Mouse (Mus musculus) heart, embryonic 15.5 days (tissue): ENCODE measurements at regions not wholly inside any gene's neighbourhood (a gene's known extent, or its start where the extent isn't known, plus 50 kb on each side); places are given as distances from the start of the nearest gene placed in this dataset.

ENCODE experiments used
- ATAC-seq: fragments of 200-750 bp; cut with Nextera tagmentation; replicated peaks from 2 replicates; pipeline ENCODE4 v1.8.0; 2017; ENCODE audit warnings: low read depth, moderate TSS enrichment; ENCODE audit not compliant: insufficient number of reproducible peaks, insufficient read depth, low FRiP score
- H3K27ac ChIP-seq: fragments of 300-500 bp; sonication (generic); 2 replicates; pipeline ENCODE4 v1.5.1; 2015; ENCODE audit warnings: mild to moderate bottlenecking, inconsistent platforms
- H3K27me3 ChIP-seq: fragments of 300-500 bp; sonication (generic); 2 replicates; pipeline ENCODE4 v1.6.1; 2015; ENCODE audit warnings: inconsistent platforms
- H3K36me3 ChIP-seq: fragments of 300-500 bp; sonication (generic); 2 replicates; pipeline ENCODE4 v1.6.1; 2015; ENCODE audit warnings: mild to moderate bottlenecking, inconsistent platforms
- H3K4me1 ChIP-seq: fragments of 300-500 bp; sonication (generic); replicated peaks from 2 replicates; pipeline ENCODE4 v1.6.1; 2015; ENCODE audit warnings: inconsistent platforms
- H3K4me2 ChIP-seq: fragments of 300-500 bp; sonication (generic); 2 replicates; pipeline ENCODE4 v1.6.1; 2015; ENCODE audit warnings: inconsistent platforms, mild to moderate bottlenecking, moderate library complexity
- H3K4me3 ChIP-seq: fragments of 300-500 bp; sonication (generic); 2 replicates; pipeline ENCODE4 v1.5.1; 2015; ENCODE audit warnings: mild to moderate bottlenecking, inconsistent platforms
- H3K9ac ChIP-seq: fragments of 300-500 bp; sonication (generic); 2 replicates; pipeline ENCODE4 v1.6.1; 2015; ENCODE audit warnings: mild to moderate bottlenecking, inconsistent platforms
- H3K9me3 ChIP-seq: fragments of 300-500 bp; sonication (generic); replicated peaks from 2 replicates; pipeline ENCODE4 v1.6.1; 2016; ENCODE audit warnings: inconsistent platforms
- WGBS: fragments of 180-500 bp; shearing (Covaris S2); methylation state at CpG from one replicate; pipeline ENCODE4 v1.1.7; 2015; ENCODE audit warnings: mixed read lengths; 5-methylcytosine and 5-hydroxymethylcytosine counted together

GRCm38 (mm10) chr14:24755426-24756117 is 268.6 kb downstream of the Rps24 start:
- Histone ChIP-seq H3K4me2 (no peak overlapping the region), H3K9ac (no peak overlapping the region), H3K4me3 (no peak overlapping the region), H3K27ac (no peak overlapping the region), H3K9me3 (no peaks in the 10 kb centered on the region), H3K36me3 (no peaks in the 10 kb centered on the region), H3K4me1 (peaks cover 21% of the 10 kb centered on the region), H3K27me3 (no peaks in the 10 kb centered on the region)
- 69% methylated on average over 12 of the region's 12 CpGs for WGBS
- ATAC-seq, result no peak

- no peak overlapping the region for H3K4me3 ChIP-seq
- H3K4me1 ChIP-seq, result peaks cover 10% of the 10 kb centered on the region
- no peaks in the 10 kb centered on the region for H3K9me3 ChIP-seq
- ATAC-seq, result no peak
- H3K36me3 ChIP-seq, result no peaks in the 10 kb centered on the region
- no peak overlapping the region for H3K9ac ChIP-seq
- H3K27ac ChIP-seq, result peak overlapping the region; percentile 67
- no peaks in the 10 kb centered on the region for H3K27me3 ChIP-seq
- 62% methylated on average over 1 of the region's 1 CpGs for WGBS
- no peak overlapping the region for H3K4me2 ChIP-seq
Observed at GRCm38 (mm10) chr14:24757302-24757701, 270.4 kb downstream of the Rps24 start.

- H3K9me3 ChIP-seq, result no peaks in the 10 kb centered on the region
- no peak overlapping the region for H3K4me2 ChIP-seq
- H3K4me1 ChIP-seq, result peaks cover 10% of the 10 kb centered on the region
- H3K27ac ChIP-seq, result peak overlapping the region; percentile 67
- H3K9ac ChIP-seq, result no peak overlapping the region
- H3K36me3 ChIP-seq, result no peaks in the 10 kb centered on the region
- ATAC-seq, result peak; percentile 68
- H3K27me3 ChIP-seq, result no peaks in the 10 kb centered on the region
- H3K4me3 ChIP-seq, result no peak overlapping the region
- WGBS, result 33% methylated on average over 1 of the region's 1 CpGs
Observed at GRCm38 (mm10) chr14:24757843-24758242, 270.9 kb downstream of the Rps24 start.

- Histone ChIP-seq H3K27ac (no peak overlapping the region), H3K36me3 (no peaks in the 10 kb centered on the region), H3K27me3 (no peaks in the 10 kb centered on the region), H3K4me3 (no peak overlapping the region), H3K9me3 (no peaks in the 10 kb centered on the region), H3K4me2 (no peak overlapping the region), H3K9ac (no peak overlapping the region), H3K4me1 (peaks cover 10% of the 10 kb centered on the region)
- WGBS, result 66% methylated on average over 1 of the region's 1 CpGs
- no peak for ATAC-seq
Observed at GRCm38 (mm10) chr14:24760926-24761325, 274.0 kb downstream of the Rps24 start.

- Histone ChIP-seq H3K4me2 (no peak overlapping the region), H3K27ac (no peak overlapping the region), H3K27me3 (no peaks in the 10 kb centered on the region), H3K9ac (no peak overlapping the region), H3K4me1 (peaks cover 7% of the 10 kb centered on the region), H3K36me3 (no peaks in the 10 kb centered on the region), H3K9me3 (no peaks in the 10 kb centered on the region), H3K4me3 (no peak overlapping the region)
- WGBS, result 21% methylated on average over 7 of the region's 7 CpGs
- no peak for ATAC-seq
Observed at GRCm38 (mm10) chr14:24762468-24763274, 275.7 kb downstream of the Rps24 start.

GRCm38 (mm10) chr14:24763275-24763812 is 276.4 kb downstream of the Rps24 start:
- Histone ChIP-seq H3K4me3 (no peak overlapping the region), H3K27me3 (no peaks in the 10 kb centered on the region), H3K4me2 (no peak overlapping the region), H3K4me1 (peaks cover under 1% of the 10 kb centered on the region; the same call in 1 of the 2 replicates), H3K9me3 (no peaks in the 10 kb centered on the region), H3K9ac (no peak overlapping the region), H3K27ac (no peak overlapping the region), H3K36me3 (no peaks in the 10 kb centered on the region)
- ATAC-seq, result no peak
- 52% methylated on average over 9 of the region's 9 CpGs for WGBS

- 51% methylated on average over 7 of the region's 7 CpGs for WGBS
- no peaks in the 10 kb centered on the region for H3K27me3 ChIP-seq
- no peaks in the 10 kb centered on the region for H3K4me1 ChIP-seq
Observed at GRCm38 (mm10) chr14:24763845-24764244, 276.9 kb downstream of the Rps24 start.

GRCm38 (mm10) chr14:24766260-24766659 is 279.3 kb downstream of the Rps24 start:
- Histone ChIP-seq H3K4me1 (peaks cover 6% of the 10 kb centered on the region; the same call in 1 of the 2 replicates), H3K4me2 (no peak overlapping the region), H3K27ac (no peak overlapping the region), H3K9me3 (no peaks in the 10 kb centered on the region), H3K27me3 (no peaks in the 10 kb centered on the region), H3K4me3 (no peak overlapping the region), H3K36me3 (no peaks in the 10 kb centered on the region), H3K9ac (no peak overlapping the region)
- 70% methylated on average over 3 of the region's 3 CpGs for WGBS
- no peak for ATAC-seq

More at GRCm38 (mm10) chr14:24763845-24764244, 276.9 kb downstream of the Rps24 start:
- no peak overlapping the region for H3K9ac ChIP-seq
- no peak for ATAC-seq
- no peaks in the 10 kb centered on the region for H3K9me3 ChIP-seq
- no peak overlapping the region for H3K4me3 ChIP-seq
- no peak overlapping the region for H3K4me2 ChIP-seq
- no peaks in the 10 kb centered on the region for H3K36me3 ChIP-seq
- H3K27ac ChIP-seq, result no peak overlapping the region

- no peak overlapping the region for H3K4me2 ChIP-seq
- H3K27ac ChIP-seq, result no peak overlapping the region
- no peaks in the 10 kb centered on the region for H3K36me3 ChIP-seq
- 67% methylated on average over 2 of the region's 2 CpGs for WGBS
- no peak for ATAC-seq
- no peaks in the 10 kb centered on the region for H3K27me3 ChIP-seq
- no peak overlapping the region for H3K4me3 ChIP-seq
- H3K9ac ChIP-seq, result no peak overlapping the region
- H3K4me1 ChIP-seq, result peaks cover 6% of the 10 kb centered on the region; the same call in 1 of the 2 replicates
- H3K9me3 ChIP-seq, result no peaks in the 10 kb centered on the region
Observed at GRCm38 (mm10) chr14:24766690-24767089, 279.8 kb downstream of the Rps24 start.

GRCm38 (mm10) chr14:24767316-24767715 is 280.4 kb downstream of the Rps24 start:
- Histone ChIP-seq H3K9ac (no peak overlapping the region), H3K9me3 (no peaks in the 10 kb centered on the region), H3K4me1 (peaks cover 10% of the 10 kb centered on the region), H3K4me3 (no peak overlapping the region), H3K36me3 (no peaks in the 10 kb centered on the region), H3K27me3 (no peaks in the 10 kb centered on the region), H3K27ac (no peak overlapping the region), H3K4me2 (no peak overlapping the region)
- 75% methylated on average over 5 of the region's 5 CpGs for WGBS
- ATAC-seq, result no peak

- Histone ChIP-seq H3K9me3 (no peaks in the 10 kb centered on the region), H3K36me3 (no peaks in the 10 kb centered on the region), H3K4me1 (peaks cover 11% of the 10 kb centered on the region), H3K27me3 (no peaks in the 10 kb centered on the region), H3K27ac (no peak overlapping the region), H3K4me3 (no peak overlapping the region), H3K4me2 (no peak overlapping the region), H3K9ac (no peak overlapping the region)
- 67% methylated on average over 5 of the region's 5 CpGs for WGBS
- no peak for ATAC-seq
Observed at GRCm38 (mm10) chr14:24767964-24768363, 281.0 kb downstream of the Rps24 start.
